Mouse (Mus musculus) MEL (cell line): ENCODE results near the gene Brdt.
A peak's percentile ranks its signal among the peaks of the same experiment; 100 is the strongest.

Experiments used
- CHD1 ChIP-seq: IDR thresholded peaks from 2 replicates; pipeline ENCODE4 v1.6.1; 2012; ENCODE audit warnings: low read depth, mild to moderate bottlenecking, inconsistent platforms, low read length, improper control_type of control experiment
- CHD2 ChIP-seq: IDR thresholded peaks from 2 replicates; pipeline ENCODE4 v1.6.1; 2011; ENCODE audit warnings: low read length, improper control_type of control experiment
- CTCF ChIP-seq, 3 experiments: IDR thresholded peaks in 2 of 3; conservative IDR thresholded peaks in 1 of 3; 2 replicates each; pipeline ENCODE4 v1.5.1; 2011 to 2012; ENCODE audit warnings: low read length in 3 of 3, low read depth in 2 of 3, mild to moderate bottlenecking in 2 of 3, improper control_type of control experiment in 1 of 3, inconsistent platforms in 1 of 3, mixed read lengths in 1 of 3, moderate library complexity in 1 of 3; ENCODE audit not compliant: control insufficient read depth in 1 of 3, insufficient read depth in 1 of 3, poor library complexity in 1 of 3, severe bottlenecking in 1 of 3
- E2F4 ChIP-seq: IDR thresholded peaks from 2 replicates; pipeline ENCODE4 v1.6.1; 2011; ENCODE audit warnings: low read depth, low read length, improper control_type of control experiment, borderline replicate concordance
- EP300 ChIP-seq, 2 experiments: IDR thresholded peaks; 2 replicates each; pipeline ENCODE4 v1.6.1; 2011; ENCODE audit warnings: improper control_type of control experiment in 2 of 2, low read length in 2 of 2, low read depth in 1 of 2, mild to moderate bottlenecking in 1 of 2
- GATA1 ChIP-seq: IDR thresholded peaks from 2 replicates; pipeline ENCODE4 v1.6.1; 2011; ENCODE audit warnings: low read depth, low read length, improper control_type of control experiment
- MAFK ChIP-seq: IDR thresholded peaks from 2 replicates; pipeline ENCODE4 v1.6.1; 2011; ENCODE audit warnings: low read depth, mild to moderate bottlenecking, low read length, improper control_type of control experiment, borderline replicate concordance
- POLR2A ChIP-seq, 2 experiments: IDR thresholded peaks; 2 replicates each; pipeline ENCODE4 v1.6.1; 2011 to 2012; ENCODE audit warnings: low read length in 2 of 2, mild to moderate bottlenecking in 2 of 2, control low read depth in 1 of 2, improper control_type of control experiment in 1 of 2, low read depth in 1 of 2, moderate library complexity in 1 of 2; ENCODE audit not compliant: control insufficient read depth in 1 of 2, insufficient read depth in 1 of 2, poor library complexity in 1 of 2
- POLR2AphosphoS5 ChIP-seq: IDR thresholded peaks from 2 replicates; pipeline ENCODE4 v1.6.1; 2012; ENCODE audit warnings: low read depth, borderline replicate concordance, mild to moderate bottlenecking, inconsistent platforms, low read length, moderate library complexity, mixed read lengths
- SMC3 ChIP-seq: IDR thresholded peaks from 2 replicates; pipeline ENCODE4 v1.6.1; 2011; ENCODE audit warnings: low read depth, low read length, improper control_type of control experiment
- USF2 ChIP-seq, 2 experiments: IDR thresholded peaks; 2 replicates each; pipeline ENCODE4 v1.6.1; 2011 to 2012; ENCODE audit warnings: improper control_type of control experiment in 2 of 2, low read length in 2 of 2, borderline replicate concordance in 1 of 2, inconsistent platforms in 1 of 2, low read depth in 1 of 2, mild to moderate bottlenecking in 1 of 2; ENCODE audit not compliant: insufficient read depth in 1 of 2
- ZMIZ1 ChIP-seq: IDR thresholded peaks from 2 replicates; pipeline ENCODE4 v1.6.1; 2012; ENCODE audit warnings: low read depth, mild to moderate bottlenecking, inconsistent platforms, low read length, improper control_type of control experiment, moderate library complexity
- ZNF384 ChIP-seq: IDR thresholded peaks from 2 replicates; pipeline ENCODE4 v1.6.1; 2012; ENCODE audit warnings: low read depth, mild to moderate bottlenecking, inconsistent platforms, low read length, improper control_type of control experiment

DNA sequence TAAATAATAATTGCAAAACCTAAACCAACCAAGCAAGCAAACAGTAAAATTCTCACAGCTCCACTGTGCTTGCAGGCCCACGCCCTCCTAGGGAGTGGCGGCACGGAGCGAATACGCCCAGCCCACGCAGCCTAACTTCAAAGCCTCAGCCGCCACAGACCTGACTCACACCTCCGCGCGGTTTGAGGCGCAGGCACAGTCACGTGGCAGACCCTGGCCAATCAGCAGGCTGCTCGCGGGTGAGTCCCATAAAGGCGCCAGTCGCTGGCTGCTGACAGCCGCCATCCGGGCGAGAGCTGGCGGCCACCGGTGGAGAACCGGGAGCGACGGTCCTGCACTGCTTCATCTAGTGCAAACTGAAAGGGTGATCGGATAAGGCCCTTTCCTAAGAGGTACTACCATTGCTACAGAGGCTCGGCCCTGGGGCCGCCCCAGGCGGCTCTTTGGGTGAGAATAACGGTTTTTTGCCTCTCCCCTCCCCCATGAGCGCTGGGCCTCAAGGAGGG is at the start of gene Brdt:
- TF ChIP-seq SMC3 (no peak), POLR2A (IDR thresholded peaks at IDR 0.05; ENCODE audit: control insufficient read depth in 1 of 2, insufficient read depth in 1 of 2, low read depth in 1 of 2, low read length in 2 of 2, poor library complexity in 1 of 2) (peak; percentile 34 to 82; a peak in 2 of 4 replicates), MAFK (no peak), CTCF (IDR thresholded peaks at IDR 0.05 in 2 of 3, conservative IDR thresholded peaks at IDR 0.05 in 1 of 3; ENCODE audit: control insufficient read depth in 1 of 3, insufficient read depth in 1 of 3, low read depth in 2 of 3, low read length in 3 of 3, poor library complexity in 1 of 3, severe bottlenecking in 1 of 3) (no peak), GATA1 (no peak), CHD1 (no peak), POLR2AphosphoS5 (no peak), ZMIZ1 (0 out of 2 replicates have a peak, but pooled peaks have one; percentile 45), EP300 (IDR thresholded peaks at IDR 0.05; ENCODE audit: low read depth in 1 of 2, low read length in 2 of 2) (0 out of 4 replicates have a peak, but pooled peaks of 1 of the 2 experiments have one; percentile 24), E2F4 (no peak), CHD2 (no peak; the same call in 1 of the 2 replicates), ZNF384 (no peak), USF2 (IDR thresholded peaks at IDR 0.05; ENCODE audit: borderline replicate concordance in 1 of 2, insufficient read depth in 1 of 2, low read depth in 1 of 2, low read length in 2 of 2) (peak in 1 of 2 experiments; percentile 79; a peak in 3 of 4 replicates)
